Mouse (Mus musculus) C2C12 (cell line): ENCODE results near the gene Trp53tg5. TPM values are rescaled to one million over a fixed set of nuclear protein-coding genes. Genes with fewer than 3 reads are reported as not detected.

Source experiments
- H3K27me3 ChIP-seq: one replicate; pipeline ENCODE4 v1.6.1; 2011; ENCODE audit not compliant: control insufficient read depth, insufficient read depth, insufficient read length
- H3K36me3 ChIP-seq: one replicate; pipeline ENCODE4 v1.6.1; 2011; ENCODE audit not compliant: control insufficient read depth, insufficient read depth
- H3K4me3 ChIP-seq: one replicate; pipeline ENCODE4 v1.5.1; 2011; ENCODE audit warnings: mild to moderate bottlenecking, control low read depth; ENCODE audit not compliant: poor library complexity, insufficient read depth, severe bottlenecking
- H3K79me2 ChIP-seq: one replicate; pipeline ENCODE4 v1.6.1; 2011; ENCODE audit not compliant: control insufficient read depth, insufficient read depth
- H3K79me3 ChIP-seq: one replicate; pipeline ENCODE4 v1.6.1; 2011; ENCODE audit warnings: low read depth, control low read depth
- H3ac ChIP-seq: one replicate; pipeline ENCODE3; 2011; ENCODE audit warnings: low read depth; ENCODE audit not compliant: control insufficient read depth, insufficient read length
- CEBPB ChIP-seq: IDR thresholded peaks from one replicate; pipeline ENCODE4 v1.6.1; 2011; ENCODE audit warnings: low read depth, mild to moderate bottlenecking, control low read depth, moderate library complexity
- CTCF ChIP-seq: IDR thresholded peaks from one replicate; pipeline ENCODE4 v1.5.1; 2011; ENCODE audit not compliant: control insufficient read depth, insufficient read depth, insufficient read length
- FOSL1 ChIP-seq: IDR thresholded peaks from one replicate; pipeline ENCODE4 v1.8.0; 2011; ENCODE audit warnings: mild to moderate bottlenecking, low read length; ENCODE audit not compliant: poor library complexity, insufficient read depth, severe bottlenecking
- MAX ChIP-seq: IDR thresholded peaks from one replicate; pipeline ENCODE4 v1.6.1; 2011; ENCODE audit warnings: mild to moderate bottlenecking, control low read depth
- MYOD1 ChIP-seq: IDR thresholded peaks from one replicate; pipeline ENCODE4 v1.6.1; 2011; ENCODE audit warnings: low read depth; ENCODE audit not compliant: control insufficient read depth, insufficient read length
- MYOG ChIP-seq: IDR thresholded peaks from one replicate; pipeline ENCODE4 v1.6.1; 2011; ENCODE audit not compliant: control insufficient read depth, insufficient read length; ENCODE audit errors: extremely low read depth
- USF1 ChIP-seq: IDR thresholded peaks from one replicate; pipeline ENCODE4 v1.6.1; 2011; ENCODE audit warnings: low read depth, mild to moderate bottlenecking, control low read depth, moderate library complexity
- polyA plus RNA-seq: library from polyadenylated mRNA; unstranded; fragments of >200 nt; fragmentation: generic; extraction: Trizol; gene quantifications from one replicate; pipeline ENCODE4 v1.2.1, GENCODE M21; 2012; ENCODE audit warnings: missing spikeins

Trp53tg5 gene
- polyA plus RNA-seq, 1 experiment: not detected

DNA sequence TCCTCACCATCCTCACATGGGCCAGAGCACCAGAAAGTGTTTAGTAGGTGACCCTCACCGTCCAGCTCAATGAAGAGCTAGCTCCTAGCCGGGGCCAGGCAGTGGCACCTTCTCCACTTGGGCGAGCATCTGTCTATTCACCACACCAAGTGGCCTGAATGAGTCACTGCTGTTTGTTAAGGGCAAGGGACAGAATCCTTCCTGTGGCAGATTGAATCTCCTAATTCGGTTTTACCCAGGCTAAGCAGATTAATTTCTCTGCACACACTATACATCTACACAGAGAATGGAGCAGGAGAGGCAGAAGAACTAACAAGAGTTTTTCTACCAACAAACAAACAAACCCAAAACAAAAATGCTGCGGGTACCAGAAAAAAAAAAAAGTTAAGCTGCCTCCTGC, 46.6 kb downstream of the Trp53tg5 start:
- H3K27me3 ChIP-seq: no peaks in the 10 kb centered on the region
- H3K4me3 ChIP-seq: no peak overlapping the region
- peaks cover 88% of the 10 kb centered on the region for H3K36me3 ChIP-seq
- H3K79me2 ChIP-seq: peaks cover 49% of the 10 kb centered on the region
- H3ac ChIP-seq: no peak overlapping the region
- no peak for TF ChIP-seq CEBPB
- no peak for TF ChIP-seq MAX
- no peak for TF ChIP-seq MYOD1
- no peak for TF ChIP-seq FOSL1
- TF ChIP-seq MYOG: no peak
- no peak for TF ChIP-seq CTCF
- TF ChIP-seq USF1: no peak
- H3K79me3 ChIP-seq: peaks cover 20% of the 10 kb centered on the region

DNA sequence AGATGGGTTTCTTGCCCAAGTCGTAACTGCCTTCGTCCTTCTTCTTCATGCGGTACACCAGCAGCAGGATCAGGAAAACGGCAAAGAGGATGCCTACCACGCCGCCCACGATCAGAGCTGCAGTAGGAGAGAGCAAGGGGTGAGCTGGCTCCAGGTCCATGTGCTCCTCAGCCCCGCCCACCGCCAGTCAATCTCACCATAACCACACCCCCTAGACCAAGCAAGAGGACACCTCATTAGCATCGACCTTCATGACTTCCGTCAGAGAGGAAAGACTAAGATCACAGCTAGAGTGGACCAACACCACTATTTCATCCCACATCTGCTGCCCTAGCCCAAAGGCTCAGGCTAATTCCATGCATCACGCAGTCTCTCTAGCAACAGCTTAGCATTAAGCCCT, 47.4 kb downstream of the Trp53tg5 start:
- peaks cover 85% of the 10 kb centered on the region for H3K36me3 ChIP-seq
- peaks cover 17% of the 10 kb centered on the region for H3K79me3 ChIP-seq
- H3ac ChIP-seq: no peak overlapping the region
- peaks cover 41% of the 10 kb centered on the region for H3K79me2 ChIP-seq
- no peaks in the 10 kb centered on the region for H3K27me3 ChIP-seq
- no peak for TF ChIP-seq FOSL1
- no peak for TF ChIP-seq MAX
- TF ChIP-seq MYOD1: no peak
- TF ChIP-seq MYOG: no peak
- no peak for TF ChIP-seq CEBPB
- no peak overlapping the region for H3K4me3 ChIP-seq

DNA sequence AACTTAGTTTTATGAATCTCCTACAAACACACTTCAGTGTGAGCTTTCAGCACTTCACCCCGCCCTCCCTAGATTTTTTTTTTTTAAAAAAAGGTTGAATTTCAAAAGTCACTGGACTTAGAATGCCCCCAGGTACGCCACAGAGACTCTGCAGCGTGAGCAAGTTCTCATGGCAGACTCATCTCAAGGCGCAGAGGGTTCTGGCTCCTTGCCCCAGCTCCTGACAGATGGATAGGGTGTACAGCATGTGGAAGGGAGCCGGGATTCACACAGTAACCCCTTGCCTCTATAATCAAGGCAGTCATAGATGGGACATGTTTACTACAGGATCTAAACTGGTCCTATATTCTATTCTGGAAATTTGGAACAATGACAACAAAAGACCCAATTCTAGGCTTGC, 48.1 kb downstream of the Trp53tg5 start:
- H3K36me3 ChIP-seq: peaks cover 79% of the 10 kb centered on the region

DNA sequence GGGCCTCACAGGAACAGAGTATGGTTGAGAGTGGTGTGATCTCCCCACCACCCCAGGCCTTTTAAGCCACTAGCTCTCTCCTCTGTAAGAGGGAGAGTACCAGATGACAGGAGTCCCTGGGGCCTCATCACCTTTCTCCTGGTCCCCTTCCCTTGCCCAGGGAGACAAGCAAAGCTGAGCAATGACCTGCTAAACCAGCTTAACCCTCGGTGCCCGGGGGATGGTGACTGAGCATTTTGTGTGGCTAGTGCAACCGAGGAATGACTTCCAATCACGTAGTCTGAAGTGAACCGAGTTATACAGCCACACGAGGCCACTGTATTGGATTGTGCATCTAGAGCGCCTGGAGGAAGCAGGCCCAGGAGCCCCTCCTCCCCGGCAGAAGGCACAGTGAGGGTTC, 49.1 kb downstream of the Trp53tg5 start:
- H3K36me3 ChIP-seq: peaks cover 69% of the 10 kb centered on the region
- TF ChIP-seq CTCF (no peak), MYOG (no peak), USF1 (no peak), MYOD1 (no peak), CEBPB (no peak), MAX (no peak), FOSL1 (no peak)
- H3K27me3 ChIP-seq: no peaks in the 10 kb centered on the region
- no peak overlapping the region for H3ac ChIP-seq
- no peak overlapping the region for H3K4me3 ChIP-seq
- peaks cover 4% of the 10 kb centered on the region for H3K79me3 ChIP-seq
- peaks cover 23% of the 10 kb centered on the region for H3K79me2 ChIP-seq

More for the DNA sequence above, 48.1 kb downstream of the Trp53tg5 start:
- H3K79me3 ChIP-seq: peaks cover 11% of the 10 kb centered on the region
- no peak overlapping the region for H3K4me3 ChIP-seq
- no peak overlapping the region for H3ac ChIP-seq
- no peaks in the 10 kb centered on the region for H3K27me3 ChIP-seq
- TF ChIP-seq CEBPB (no peak), MYOG (no peak), FOSL1 (no peak), MAX (no peak), USF1 (no peak), CTCF (no peak), MYOD1 (no peak)
- peaks cover 33% of the 10 kb centered on the region for H3K79me2 ChIP-seq

DNA sequence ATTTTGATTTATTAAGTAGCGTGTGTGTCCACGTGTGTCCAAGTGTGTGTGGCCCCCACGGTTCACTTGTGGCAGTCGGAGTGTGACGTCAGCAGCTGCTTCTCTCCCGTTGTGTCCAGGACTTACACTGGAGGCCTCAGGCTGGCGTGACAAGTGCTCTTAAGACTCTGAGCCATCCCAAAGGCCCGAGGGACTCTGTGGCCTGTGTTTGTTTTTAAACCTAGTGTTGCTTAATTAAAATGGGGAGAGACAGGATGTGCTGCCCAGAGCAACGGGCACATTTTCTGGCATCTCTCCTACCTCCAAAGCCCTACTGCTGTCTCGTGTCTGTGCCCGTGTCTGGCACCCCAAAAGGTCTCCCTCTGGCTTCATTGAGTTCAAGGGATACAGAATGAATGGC, 50.1 kb downstream of the Trp53tg5 start:
- H3K27me3 ChIP-seq: no peaks in the 10 kb centered on the region
- TF ChIP-seq CEBPB: no peak
- no peak for TF ChIP-seq FOSL1
- no peak for TF ChIP-seq MYOD1
- TF ChIP-seq CTCF: no peak
- no peak for TF ChIP-seq MYOG
- no peak for TF ChIP-seq USF1
- H3K4me3 ChIP-seq: no peak overlapping the region
- peaks cover 14% of the 10 kb centered on the region for H3K79me2 ChIP-seq
- no peaks in the 10 kb centered on the region for H3K79me3 ChIP-seq
- no peak overlapping the region for H3ac ChIP-seq
- H3K36me3 ChIP-seq: peaks cover 59% of the 10 kb centered on the region
